ENCODE assay signal across 8 mouse cellular contexts in genomic region chr10:29313064-29313638, GRCm38 (mm10). TPM values are rescaled to one million over a fixed set of nuclear protein-coding genes. Genes with fewer than 3 reads are reported as not detected.
A peak's percentile ranks its signal among the peaks of the same experiment; 100 is the strongest.
DNase-seq lines count a peak whose midpoint lies in the region; ATAC-seq lines count a peak whose summit lies in the region.

Gene Echdc1 (plus strand): TSS chr10:29313166.

- peak within 1 kb of the TSS; percentile 71 for H3K4me2 ChIP-seq in heart, embryonic 13.5 days
- H3K4me2 ChIP-seq in liver, embryonic 12.5 days, result peak within 1 kb of the TSS; percentile 66
- peak within 1 kb of the TSS; percentile 66 for H3K4me2 ChIP-seq in stomach, embryonic 15.5 days

- peak within 1 kb of the TSS; percentile 81 for H3K4me3 ChIP-seq in heart, embryonic 13.5 days
- H3K4me3 ChIP-seq in liver, embryonic 12.5 days, result peak within 1 kb of the TSS; percentile 79
- H3K4me3 ChIP-seq in stomach, embryonic 15.5 days (replicated peaks), result peak within 1 kb of the TSS; percentile 79

- H3K36me3 ChIP-seq in heart, embryonic 13.5 days, result peaks cover 4% of the 10 kb centered on the region; the same call in 1 of the 2 replicates
- peaks cover 3% of the 10 kb centered on the region; the same call in 1 of the 2 replicates for H3K36me3 ChIP-seq in liver, embryonic 12.5 days
- H3K36me3 ChIP-seq in stomach, embryonic 15.5 days, result no peaks in the 10 kb centered on the region

- ATAC-seq in erythroid progenitor cell, adult 5-6 weeks (replicated peaks; ENCODE audit: low FRiP score, poor library complexity, severe bottlenecking), result peak; percentile 93
- peak; percentile 89 for ATAC-seq in heart, embryonic 13.5 days (ENCODE audit: extremely low read depth, insufficient number of reproducible peaks, low FRiP score, low TSS enrichment)
- ATAC-seq in liver, embryonic 12.5 days, result peak; percentile 96
- ATAC-seq in stomach, embryonic 15.5 days (ENCODE audit: insufficient read depth, low FRiP score, low read depth), result peak; percentile 98

- peak within 1 kb of the TSS; percentile 90 for H3K9ac ChIP-seq in heart, embryonic 13.5 days
- peak within 1 kb of the TSS; percentile 82 for H3K9ac ChIP-seq in liver, embryonic 12.5 days
- H3K9ac ChIP-seq in stomach, embryonic 15.5 days, result peak within 1 kb of the TSS; percentile 84

- peaks cover 12% of the 10 kb centered on the region for H3K4me1 ChIP-seq in heart, embryonic 13.5 days
- H3K4me1 ChIP-seq in liver, embryonic 12.5 days, result peaks cover 12% of the 10 kb centered on the region
- no peaks in the 10 kb centered on the region for H3K4me1 ChIP-seq in stomach, embryonic 15.5 days

- H3K27ac ChIP-seq in heart, embryonic 13.5 days (replicated peaks), result peak within 1 kb of the TSS; percentile 89
- H3K27ac ChIP-seq in liver, embryonic 12.5 days, result peak within 1 kb of the TSS; percentile 86
- peak within 1 kb of the TSS; percentile 91 for H3K27ac ChIP-seq in stomach, embryonic 15.5 days

- H3K27me3 ChIP-seq in heart, embryonic 13.5 days (replicated peaks), result no peaks in the 10 kb centered on the region
- H3K27me3 ChIP-seq in liver, embryonic 12.5 days (replicated peaks), result no peaks in the 10 kb centered on the region
- H3K27me3 ChIP-seq in stomach, embryonic 15.5 days (replicated peaks), result no peaks in the 10 kb centered on the region

- no peaks in the 10 kb centered on the region for H3K9me3 ChIP-seq in heart, embryonic 13.5 days
- H3K9me3 ChIP-seq in liver, embryonic 12.5 days (replicated peaks), result no peaks in the 10 kb centered on the region
- no peaks in the 10 kb centered on the region for H3K9me3 ChIP-seq in stomach, embryonic 15.5 days

- DNase-seq in CD4-positive helper T cell, adult 2 months (ENCODE audit: low read depth, low spot score), result peak; percentile 91
- DNase-seq in brain, embryonic 18.5 days (ENCODE audit: low read depth, low spot score), result peak; percentile 74
- DNase-seq in kidney, postnatal 10 days, result peak; percentile 91
- DNase-seq in natural killer cell, adult 2 months (ENCODE audit: low spot score in 2 of 2), result peak; percentile 66 to 78

- WGBS in heart, embryonic 13.5 days, result 0% methylated on average over 42 of the region's 49 CpGs
- WGBS in liver, embryonic 12.5 days (ENCODE audit: insufficient replicate concordance), result under 1% methylated on average over 45 of the region's 49 CpGs
- WGBS in stomach, embryonic 15.5 days, result 0% methylated on average over 37 of the region's 49 CpGs

RNA-seq across cellular contexts. Expression of gene Echdc1, which starts in this region (rescaled TPM):
- 3.6 and 8.8 TPM in 2 replicates for total RNA-seq in erythroid progenitor cell, adult 5-6 weeks (2015; ENCODE audit: low replicate concordance)
- total RNA-seq in erythroid progenitor cell, adult 5-6 weeks (2017; ENCODE audit: low replicate concordance), result 4.1 and 7.0 TPM in 2 replicates
- 20.9 and 24.5 TPM in 2 replicates for polyA plus RNA-seq in heart, embryonic 13.5 days (2015; fragmentation: Nextera tagmentation; extraction: Ambion mirVana)
- 29.1 and 30.2 TPM in 2 replicates for polyA plus RNA-seq in liver, embryonic 12.5 days (2016; fragmentation: Nextera tagmentation; extraction: Ambion mirVana)
- polyA plus RNA-seq in stomach, embryonic 15.5 days (2015; fragmentation: Nextera tagmentation; extraction: Ambion mirVana), result 35.8 and 36.2 TPM in 2 replicates

Comparison
In these comparisons a context has a peak if more than half of its experiments do, and no peak if none do; other contexts are left out.
1. Peak in every context shown above with its lines: DNase-seq, ATAC-seq, H3K4me3 ChIP-seq and H3K27ac ChIP-seq.